Mouse (Mus musculus) right cerebral cortex, postnatal 10 days (tissue): Measurements from ENCODE around the gene Syt8.
"Not testable (repeated sequence)": the region's sequence is repeated elsewhere in the genome, so short reads cannot be mapped to it uniquely, and the experiment has no call there.

ENCODE experiments used
- DNase-seq, 2 experiments: peaks; one replicate each; pipeline ENCODE4 v3.0.0; 2021; ENCODE audit warnings: low spot score in 2 of 2

The Syt8 gene

GRCm38 (mm10) chr7:142434137-142434865 lies at the start of gene Syt8:
TSS of gene Syt8 (plus strand) at chr7:142434850.
- DNase-seq: no peak

GRCm38 (mm10) chr7:142385742-142386403 lies 48.8 kb upstream of the Syt8 start:
- DNase-seq: no peak

GRCm38 (mm10) chr7:142386621-142387201 lies 47.9 kb upstream of the Syt8 start:
- DNase-seq: no peak

GRCm38 (mm10) chr7:142387419-142388148 lies 47.1 kb upstream of the Syt8 start, which contains the start of gene Ctsd:
TSS of gene Ctsd (minus strand) at chr7:142388038.
- DNase-seq: peak; percentile 98 to 99

- DNase-seq: no peak
Measured at GRCm38 (mm10) chr7:142388198-142388597, 46.5 kb upstream of the Syt8 start.

- DNase-seq: no peak
Measured at GRCm38 (mm10) chr7:142388740-142389139, 45.9 kb upstream of the Syt8 start.

GRCm38 (mm10) chr7:142389961-142390650 lies 44.5 kb upstream of the Syt8 start:
- peak in 1 of 2 experiments; percentile 24 for DNase-seq

- DNase-seq: peak in 1 of 2 experiments; percentile 14
Measured at GRCm38 (mm10) chr7:142391108-142391507, 43.5 kb upstream of the Syt8 start.

GRCm38 (mm10) chr7:142391609-142392008 lies 43.0 kb upstream of the Syt8 start:
- no peak for DNase-seq

GRCm38 (mm10) chr7:142393191-142393590 lies 41.5 kb upstream of the Syt8 start:
- DNase-seq: no peak

- DNase-seq: no peak
Measured at GRCm38 (mm10) chr7:142394261-142395190, 40.1 kb upstream of the Syt8 start.

GRCm38 (mm10) chr7:142395472-142395871 lies 39.2 kb upstream of the Syt8 start:
- DNase-seq: no peak

GRCm38 (mm10) chr7:142396611-142397010 lies 38.0 kb upstream of the Syt8 start:
- no peak for DNase-seq

- DNase-seq: peak in 1 of 2 experiments; percentile 57
Measured at GRCm38 (mm10) chr7:142398052-142398451, 36.6 kb upstream of the Syt8 start.

GRCm38 (mm10) chr7:142399250-142399649 lies 35.4 kb upstream of the Syt8 start:
- no peak for DNase-seq

GRCm38 (mm10) chr7:142400112-142400749 lies 34.4 kb upstream of the Syt8 start:
- DNase-seq: peak; percentile 43 to 62

- no peak for DNase-seq
Measured at GRCm38 (mm10) chr7:142400750-142401142, 33.9 kb upstream of the Syt8 start.

- DNase-seq: peak in 1 of 2 experiments; percentile 48
Measured at GRCm38 (mm10) chr7:142403591-142403990, 31.1 kb upstream of the Syt8 start.

- DNase-seq: not testable (repeated sequence)
Measured at GRCm38 (mm10) chr7:142405134-142405533, 29.5 kb upstream of the Syt8 start.

GRCm38 (mm10) chr7:142407935-142408334 lies 26.7 kb upstream of the Syt8 start:
- DNase-seq: no peak
